Mouse (Mus musculus) erythroblast, embryonic 14.5 days (primary cell): Measurements from ENCODE around the gene Ppp1cc. TPM values are rescaled to one million over a fixed set of nuclear protein-coding genes. Genes with fewer than 3 reads are reported as not detected.
"Not testable (repeated sequence)": the region's sequence is repeated elsewhere in the genome, so short reads cannot be mapped to it uniquely, and the experiment has no call there.

Experiments used
- H3K27me3 ChIP-seq: 2 replicates; pipeline ENCODE4 v1.6.1; 2012; ENCODE audit warnings: inconsistent platforms; ENCODE audit not compliant: control insufficient read depth
- H3K36me3 ChIP-seq: 2 replicates; pipeline ENCODE4 v1.6.1; 2012; ENCODE audit warnings: mild to moderate bottlenecking, inconsistent platforms; ENCODE audit not compliant: control insufficient read depth
- H3K4me1 ChIP-seq: 2 replicates; pipeline ENCODE4 v1.6.1; 2012; ENCODE audit warnings: inconsistent platforms; ENCODE audit not compliant: control insufficient read depth
- H3K4me3 ChIP-seq: replicated peaks from 2 replicates; pipeline ENCODE3; 2012; ENCODE audit warnings: moderate library complexity, mild to moderate bottlenecking, inconsistent platforms
- H3K9me3 ChIP-seq: 2 replicates; pipeline ENCODE4 v1.6.1; 2012; ENCODE audit warnings: low read length, inconsistent platforms, mixed read lengths; ENCODE audit not compliant: control insufficient read depth
- GATA1 ChIP-seq: IDR thresholded peaks from 2 replicates; pipeline ENCODE4 v1.6.1; 2012; ENCODE audit warnings: low read length, inconsistent platforms, mixed read lengths
- TAL1 ChIP-seq: IDR thresholded peaks from 3 replicates; pipeline ENCODE4 v1.6.1; 2012; ENCODE audit warnings: low read length, inconsistent platforms, mixed read lengths
- polyA plus RNA-seq: library from polyadenylated mRNA; stranded (reverse); fragments of >175 nt; gene quantifications from 2 replicates; pipeline ENCODE4 v1.2.3, GENCODE M21; 2012

Gene Ppp1cc
- polyA plus RNA-seq, 1 experiment, result 13.8 TPM

DNA sequence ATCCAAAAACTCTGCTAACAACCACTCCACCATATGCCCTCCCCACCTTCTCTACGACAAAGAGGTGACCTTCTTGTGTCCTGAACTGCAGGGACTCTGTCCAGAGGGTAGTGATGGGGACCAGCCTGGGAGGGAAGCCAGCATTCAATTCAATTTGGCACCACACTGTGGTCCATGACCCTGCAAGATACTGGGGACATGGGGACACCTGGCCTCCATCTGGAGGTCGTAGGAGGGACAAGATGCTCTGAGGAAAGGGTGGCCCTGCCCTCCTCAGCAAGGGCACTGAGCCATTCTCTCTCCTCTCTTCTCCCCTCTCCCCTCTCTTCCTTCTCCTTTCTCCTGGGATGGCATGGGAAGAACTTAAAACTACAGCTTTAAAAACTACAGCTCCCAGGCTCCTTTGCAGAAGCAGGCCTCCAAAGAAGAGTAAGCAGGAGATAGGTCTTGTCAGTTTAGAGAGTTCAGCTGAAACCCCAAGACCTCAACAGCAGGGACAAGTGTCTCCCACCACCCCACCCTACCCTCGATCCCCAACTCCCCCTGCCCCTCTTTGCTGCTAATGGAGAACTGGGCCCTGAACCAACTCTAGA is 22.7 kb upstream of the Ppp1cc start:
- H3K36me3 ChIP-seq, result no peaks in the 10 kb centered on the region
- TF ChIP-seq GATA1, result no peak
- no peak for TF ChIP-seq TAL1
- H3K27me3 ChIP-seq, result peaks cover 5% of the 10 kb centered on the region
- H3K9me3 ChIP-seq, result no peaks in the 10 kb centered on the region
- no peak overlapping the region for H3K4me3 ChIP-seq
- peaks cover 70% of the 10 kb centered on the region for H3K4me1 ChIP-seq

DNA sequence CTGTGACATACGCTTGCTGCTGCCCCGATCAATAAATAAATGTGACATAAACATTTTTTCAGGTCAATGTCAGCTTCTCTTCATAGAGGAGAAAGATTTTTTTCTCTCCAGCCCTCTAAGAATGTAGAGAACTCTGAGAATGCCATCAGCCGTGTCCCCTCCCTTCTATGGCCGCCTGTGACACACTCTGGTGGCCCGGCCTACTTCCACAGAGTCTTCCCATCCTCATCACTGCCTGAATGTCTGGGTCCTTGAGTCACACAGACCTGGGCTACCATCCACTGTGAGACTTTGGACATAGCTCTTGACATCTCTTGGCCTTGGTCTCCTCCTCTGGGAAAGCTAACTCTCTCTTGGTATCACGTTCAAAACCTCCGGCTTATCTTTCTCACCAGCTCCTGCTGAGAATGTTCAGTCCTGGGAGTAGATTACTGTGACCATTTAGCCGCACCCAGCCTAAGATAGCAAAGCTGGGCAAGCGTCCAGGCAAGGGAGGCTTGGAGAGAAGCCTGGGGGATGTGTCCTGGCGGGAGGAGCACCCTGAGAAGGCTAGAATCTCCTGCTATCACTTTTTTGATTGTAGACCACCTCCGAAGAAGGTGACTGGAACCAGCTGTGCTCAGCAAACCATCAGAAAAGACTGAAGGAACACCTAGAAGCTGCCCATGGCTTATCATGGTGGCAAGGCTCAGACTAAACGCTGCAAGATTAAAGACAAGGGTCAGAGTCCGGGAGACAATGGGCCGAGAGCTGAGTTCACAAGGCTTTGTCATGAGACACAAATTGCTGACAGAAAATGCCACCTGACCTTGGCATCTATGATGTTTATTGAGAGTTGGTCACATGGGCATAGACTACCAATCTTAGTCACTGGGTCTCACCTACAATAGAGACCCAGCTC is 21.3 kb upstream of the Ppp1cc start:
- peaks cover 57% of the 10 kb centered on the region for H3K4me1 ChIP-seq
- no peak overlapping the region for H3K4me3 ChIP-seq
- TF ChIP-seq GATA1 (no peak), TAL1 (no peak)
- peaks cover 5% of the 10 kb centered on the region for H3K27me3 ChIP-seq
- no peaks in the 10 kb centered on the region for H3K36me3 ChIP-seq
- no peaks in the 10 kb centered on the region for H3K9me3 ChIP-seq

DNA sequence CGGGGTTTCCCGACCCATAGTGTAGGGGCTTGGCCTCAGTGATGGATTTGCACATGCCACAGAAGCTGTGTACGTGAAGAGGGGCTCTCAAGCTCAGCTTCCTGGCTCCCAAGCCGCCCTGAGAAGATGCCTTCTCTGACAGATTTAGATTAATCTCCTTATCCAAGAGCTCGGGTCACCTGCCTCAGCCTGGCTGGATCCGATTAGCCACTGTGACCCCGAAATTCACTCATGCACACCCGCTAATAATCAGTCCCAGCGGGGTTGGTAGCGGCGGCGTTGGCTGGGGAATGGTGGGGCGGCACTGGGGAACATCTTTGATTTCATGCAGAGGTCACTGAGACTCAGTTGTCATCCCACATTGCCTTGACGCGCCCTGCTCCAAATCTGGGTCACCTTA is 19.2 kb upstream of the Ppp1cc start:
- no peaks in the 10 kb centered on the region for H3K9me3 ChIP-seq
- no peaks in the 10 kb centered on the region for H3K36me3 ChIP-seq
- no peak overlapping the region for H3K4me3 ChIP-seq
- H3K27me3 ChIP-seq, result peaks cover 4% of the 10 kb centered on the region
- TF ChIP-seq TAL1 (no peak), GATA1 (no peak)
- H3K4me1 ChIP-seq, result peaks cover 46% of the 10 kb centered on the region

DNA sequence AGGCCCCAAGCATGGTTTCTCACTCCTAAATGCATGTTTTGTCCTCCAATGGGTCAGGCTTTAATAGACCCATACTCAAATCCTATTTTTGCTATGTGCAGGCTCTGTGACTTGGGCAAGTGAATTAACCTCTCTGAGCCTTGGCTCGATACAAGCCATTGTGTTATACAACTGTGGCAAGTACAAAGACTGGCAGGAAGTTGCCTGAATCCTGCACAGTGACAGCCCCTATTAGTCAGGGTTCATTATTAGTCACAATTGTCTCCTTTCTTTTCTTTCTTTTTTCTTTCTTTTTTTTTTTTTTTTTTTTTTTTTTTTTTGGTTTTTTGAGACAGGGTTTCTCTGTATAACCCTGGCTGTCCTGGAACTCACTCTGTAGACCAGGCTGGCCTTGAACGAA is 18.3 kb upstream of the Ppp1cc start:
- not testable (repeated sequence) for H3K36me3 ChIP-seq, H3K9me3 ChIP-seq, H3K4me3 ChIP-seq, H3K27me3 ChIP-seq
- H3K4me1 ChIP-seq, result peaks cover 44% of the 10 kb centered on the region

DNA sequence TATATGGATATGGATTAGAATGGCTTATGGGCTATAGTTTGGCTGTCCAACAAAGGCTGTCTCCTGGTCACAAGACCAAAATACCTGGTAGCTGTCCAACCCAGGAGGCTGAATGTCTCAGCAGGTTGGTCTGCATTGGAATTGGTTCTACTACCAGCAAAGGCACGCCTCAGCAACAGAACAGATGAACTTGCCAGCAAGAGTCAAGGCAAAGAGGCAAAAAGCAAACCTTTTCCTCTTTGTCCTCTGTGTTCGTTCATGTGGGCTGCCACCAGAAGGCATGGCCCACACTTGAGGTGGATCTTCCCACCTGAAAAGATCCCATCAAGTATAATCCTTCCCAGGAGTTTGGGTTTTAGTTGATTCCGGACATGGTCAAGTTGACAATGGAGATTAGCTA is 17.4 kb upstream of the Ppp1cc start, which contains the start of gene Ccdc63:
Gene Ccdc63, minus strand, starts transcription at position 101 of the 400 bp plus-strand sequence.
- TF ChIP-seq GATA1 (no peak), TAL1 (no peak)

DNA sequence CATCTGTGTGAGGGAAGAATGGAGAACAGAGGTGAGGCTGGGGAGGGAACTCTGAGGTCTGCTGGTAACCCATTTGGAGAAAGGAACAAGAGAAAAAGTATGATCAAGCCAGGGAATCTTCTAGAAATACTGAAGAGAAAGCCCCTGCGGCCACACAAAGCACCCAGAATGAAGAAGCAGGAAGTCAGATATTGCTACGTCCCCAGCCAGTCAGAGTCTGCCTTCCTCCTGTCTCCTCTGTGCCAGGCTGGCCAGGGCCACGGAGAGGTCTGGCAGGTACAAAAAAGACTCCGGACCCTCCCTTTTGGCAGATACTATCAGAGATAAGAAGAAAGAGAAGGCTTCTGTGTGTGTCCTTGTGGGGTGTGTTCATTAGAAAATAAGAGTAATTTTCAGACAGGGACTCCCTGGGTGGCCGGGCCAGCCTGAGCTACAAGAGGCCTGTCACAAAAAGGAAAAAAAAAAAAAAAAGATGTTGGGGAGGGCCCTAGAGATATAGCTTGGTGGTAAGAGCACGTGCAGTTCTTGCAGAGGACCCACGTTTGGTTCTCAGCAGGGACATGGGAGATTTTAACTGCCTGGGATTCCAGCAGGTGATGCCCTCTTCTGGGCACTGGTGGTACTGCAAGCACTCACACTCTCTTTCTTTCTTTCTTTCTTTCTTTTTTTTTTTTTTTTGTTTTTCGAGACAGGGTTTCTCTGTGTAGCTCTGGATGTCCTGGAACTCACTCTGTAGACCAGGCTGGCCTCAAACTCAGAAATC is 15.7 kb upstream of the Ppp1cc start:
- Histone ChIP-seq H3K4me3 (no peak overlapping the region), H3K4me1 (peaks cover 42% of the 10 kb centered on the region), H3K27me3 (peaks cover 4% of the 10 kb centered on the region), H3K36me3 (no peaks in the 10 kb centered on the region), H3K9me3 (no peaks in the 10 kb centered on the region)
- TF ChIP-seq TAL1, result no peak
- no peak for TF ChIP-seq GATA1

More for the DNA sequence above, 17.4 kb upstream of the Ppp1cc start, which contains the start of gene Ccdc63:
- no peaks in the 10 kb centered on the region for H3K9me3 ChIP-seq
- no peaks in the 10 kb centered on the region for H3K36me3 ChIP-seq
- no peak within 1 kb of the TSS for H3K4me3 ChIP-seq
- peaks cover 44% of the 10 kb centered on the region for H3K4me1 ChIP-seq
- peaks cover 4% of the 10 kb centered on the region for H3K27me3 ChIP-seq

DNA sequence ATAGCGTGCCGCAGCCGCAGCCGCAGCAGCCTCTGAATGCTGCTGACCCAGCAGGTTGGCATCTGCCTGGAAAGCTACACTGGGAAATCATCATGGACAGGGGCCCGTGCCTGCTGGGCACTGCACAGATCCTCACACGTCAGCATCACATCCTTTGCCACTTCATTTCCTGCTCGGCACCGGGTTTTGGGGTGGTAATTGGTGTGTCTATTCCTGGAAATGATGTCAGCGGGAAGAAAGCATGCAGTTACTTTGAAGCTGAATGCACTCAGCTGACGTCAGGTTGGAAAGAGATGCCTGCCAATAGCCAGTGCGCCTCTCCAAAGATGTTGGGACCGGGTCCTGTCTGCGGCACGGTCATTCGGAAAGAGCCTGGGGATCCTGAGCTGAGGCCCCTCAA is 14.5 kb upstream of the Ppp1cc start:
- H3K9me3 ChIP-seq, result no peaks in the 10 kb centered on the region
- H3K4me3 ChIP-seq, result no peak overlapping the region
- H3K36me3 ChIP-seq, result no peaks in the 10 kb centered on the region
- peaks cover 37% of the 10 kb centered on the region for H3K4me1 ChIP-seq
- no peak for TF ChIP-seq GATA1
- TF ChIP-seq TAL1, result no peak
- H3K27me3 ChIP-seq, result peaks cover 2% of the 10 kb centered on the region

DNA sequence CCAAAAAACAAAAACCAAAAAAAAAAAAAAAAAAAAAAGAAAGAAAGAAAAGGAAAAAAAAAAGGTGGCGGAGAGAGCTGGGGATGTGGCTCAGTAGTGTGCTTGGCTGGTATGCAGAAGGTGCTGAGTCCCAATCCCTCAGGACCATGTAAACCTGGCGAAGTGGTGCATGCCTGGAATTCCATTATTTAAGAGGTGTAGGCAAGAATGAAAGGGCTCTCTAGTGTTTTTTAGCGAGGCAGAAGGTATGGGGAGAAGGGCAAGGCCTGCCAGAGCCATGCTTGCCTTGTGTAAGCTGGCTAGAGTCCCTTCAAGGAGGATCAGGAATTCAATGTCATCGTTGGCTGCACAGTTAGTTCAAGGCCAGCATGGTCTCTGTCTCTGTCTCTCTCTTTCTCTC is 13.3 kb upstream of the Ppp1cc start:
- H3K36me3 ChIP-seq, result no peaks in the 10 kb centered on the region
- H3K4me1 ChIP-seq, result peaks cover 32% of the 10 kb centered on the region
- H3K9me3 ChIP-seq, result no peaks in the 10 kb centered on the region
- TF ChIP-seq TAL1 (no peak), GATA1 (no peak)
- H3K27me3 ChIP-seq, result no peaks in the 10 kb centered on the region; the same call in 1 of the 2 replicates
- no peak overlapping the region for H3K4me3 ChIP-seq
